Mouse (Mus musculus) megakaryocyte-erythroid progenitor cell, adult 5 weeks (primary cell): ENCODE results near the gene Cd164. TPM values are rescaled to one million over a fixed set of nuclear protein-coding genes. Genes with fewer than 3 reads are reported as not detected.

Experiments used
- polyA plus RNA-seq: library from polyadenylated mRNA; stranded (reverse); fragments of >175 nt; gene quantifications from 2 replicates; pipeline ENCODE4 v1.2.3, GENCODE M21; 2012

Cd164 gene
- 229 and 288 TPM in 2 replicates for polyA plus RNA-seq

GRCm38 (mm10) chr10:41518981-41519618, at the start of gene Cd164:
Gene Cd164, plus strand, starts transcription at chr10:41519414.

GRCm38 (mm10) chr10:41476171-41477017, 42.8 kb upstream of the Cd164 start, which contains the start of gene Mical1:
Gene Mical1, plus strand, starts transcription at chr10:41476314.

GRCm38 (mm10) chr10:41489708-41490517, 29.3 kb upstream of the Cd164 start, which contains the start of the genes Smpd2 and Ppil6:
Gene Smpd2, minus strand, starts transcription at chr10:41490369.
Gene Ppil6, plus strand, starts transcription at chr10:41490439.

Other genes with a start within 250 kb of the Cd164 start
- gene Fig4, start 216.2 kb upstream of the Cd164 start, polyA plus RNA-seq, result 3.3 and 3.4 TPM in 2 replicates
- 0.01 TPM in 1 of 2 replicates, not detected in the other for gene Ak9, start 215.4 kb upstream of the Cd164 start, polyA plus RNA-seq
- gene Zbtb24, start 69.0 kb upstream of the Cd164 start, polyA plus RNA-seq, result 9.2 and 10.4 TPM in 2 replicates
- 61.1 and 63.1 TPM in 2 replicates for gene Mical1, start 43.1 kb upstream of the Cd164 start, polyA plus RNA-seq
- gene Smpd2, start 29.0 kb upstream of the Cd164 start, polyA plus RNA-seq, result 29.5 and 30.4 TPM in 2 replicates
- gene Ppil6, start 29.0 kb upstream of the Cd164 start, polyA plus RNA-seq, result 0.11 and 0.16 TPM in 2 replicates
- 0.01 and 0.09 TPM in 2 replicates for gene Ccdc162, start 197.2 kb downstream of the Cd164 start, polyA plus RNA-seq